Mouse (Mus musculus): Measurements from ENCODE around the gene Ece1. TPM values are rescaled to one million over a fixed set of nuclear protein-coding genes. Genes with fewer than 3 reads are reported as not detected.
A peak's percentile ranks its signal among the peaks of the same experiment; 100 is the strongest.

Ece1 gene
- polyA plus RNA-seq, 1 experiment from 2014 or later, result 32.6 TPM

GRCm38 (mm10) chr4:137923052-137923451, 61.0 kb downstream of the Ece1 start:
- Histone ChIP-seq H3K36me3 (peaks cover 15% of the 10 kb centered on the region), H3K4me1 (replicated peaks) (peaks cover 53% of the 10 kb centered on the region), H3K27me3 (no peaks in the 10 kb centered on the region), H3K9ac (no peak overlapping the region), H3K27ac (replicated peaks) (no peak overlapping the region), H3K9me3 (no peaks in the 10 kb centered on the region), H3K4me3 (no peak overlapping the region), H3K4me2 (no peak overlapping the region)
- ATAC-seq (ENCODE audit: low read depth), result no peak
- 89% methylated on average over 15 of the region's 15 CpGs for WGBS

- Histone ChIP-seq H3K4me1 (replicated peaks) (peaks cover 41% of the 10 kb centered on the region), H3K9ac (no peak overlapping the region), H3K27me3 (no peaks in the 10 kb centered on the region), H3K36me3 (peaks cover 15% of the 10 kb centered on the region), H3K27ac (replicated peaks) (no peak overlapping the region), H3K9me3 (no peaks in the 10 kb centered on the region), H3K4me2 (no peak overlapping the region), H3K4me3 (no peak overlapping the region)
- no peak for ATAC-seq (ENCODE audit: low read depth)
- 60% methylated on average over 4 of the region's 4 CpGs for WGBS
These were observed 63.1 kb downstream of the Ece1 start for GRCm38 (mm10) chr4:137925176-137925575.

GRCm38 (mm10) chr4:137926161-137926560, 64.1 kb downstream of the Ece1 start:
- no peak for ATAC-seq (ENCODE audit: low read depth)
- Histone ChIP-seq H3K4me1 (replicated peaks) (peaks cover 41% of the 10 kb centered on the region), H3K4me3 (no peak overlapping the region), H3K36me3 (peaks cover 15% of the 10 kb centered on the region), H3K4me2 (no peak overlapping the region), H3K27ac (replicated peaks) (no peak overlapping the region), H3K27me3 (no peaks in the 10 kb centered on the region), H3K9me3 (no peaks in the 10 kb centered on the region), H3K9ac (no peak overlapping the region)
- WGBS, result 89% methylated on average over 14 of the region's 14 CpGs

- no peak overlapping the region for H3K4me2 ChIP-seq
- peaks cover 8% of the 10 kb centered on the region for H3K36me3 ChIP-seq
- no peak overlapping the region for H3K27ac ChIP-seq (replicated peaks)
- no peak overlapping the region for H3K4me3 ChIP-seq
- no peaks in the 10 kb centered on the region for H3K27me3 ChIP-seq
- H3K9me3 ChIP-seq, result no peaks in the 10 kb centered on the region
- ATAC-seq (ENCODE audit: low read depth), result no peak
- H3K4me1 ChIP-seq (replicated peaks), result peaks cover 46% of the 10 kb centered on the region
- 85% methylated on average over 7 of the region's 7 CpGs for WGBS
- no peak overlapping the region for H3K9ac ChIP-seq
These were observed 65.1 kb downstream of the Ece1 start for GRCm38 (mm10) chr4:137927136-137927535.

- Histone ChIP-seq H3K36me3 (peaks cover 8% of the 10 kb centered on the region), H3K9ac (no peak overlapping the region), H3K4me3 (no peak overlapping the region), H3K4me2 (no peak overlapping the region), H3K9me3 (no peaks in the 10 kb centered on the region), H3K4me1 (replicated peaks) (peaks cover 52% of the 10 kb centered on the region), H3K27ac (replicated peaks) (no peak overlapping the region), H3K27me3 (no peaks in the 10 kb centered on the region)
- ATAC-seq (ENCODE audit: low read depth), result no peak
- WGBS, result 86% methylated on average over 12 of the region's 12 CpGs
These were observed 65.9 kb downstream of the Ece1 start for GRCm38 (mm10) chr4:137927741-137928535.

- Histone ChIP-seq H3K27ac (replicated peaks) (no peak overlapping the region), H3K9ac (no peak overlapping the region), H3K4me2 (no peak overlapping the region), H3K9me3 (no peaks in the 10 kb centered on the region), H3K4me3 (no peak overlapping the region), H3K4me1 (replicated peaks) (peaks cover 57% of the 10 kb centered on the region), H3K36me3 (peaks cover 5% of the 10 kb centered on the region), H3K27me3 (no peaks in the 10 kb centered on the region)
- ATAC-seq (ENCODE audit: low read depth), result no peak
- 100% methylated on average over 1 of the region's 1 CpGs for WGBS
These were observed 66.8 kb downstream of the Ece1 start for GRCm38 (mm10) chr4:137928813-137929212.

GRCm38 (mm10) chr4:137929341-137930016, 67.4 kb downstream of the Ece1 start:
- Histone ChIP-seq H3K36me3 (peaks cover 11% of the 10 kb centered on the region), H3K27me3 (no peaks in the 10 kb centered on the region), H3K4me2 (no peak overlapping the region), H3K9ac (no peak overlapping the region), H3K27ac (replicated peaks) (no peak overlapping the region), H3K4me1 (replicated peaks) (peaks cover 57% of the 10 kb centered on the region), H3K9me3 (no peaks in the 10 kb centered on the region), H3K4me3 (no peak overlapping the region)
- WGBS, result 79% methylated on average over 15 of the region's 15 CpGs
- ATAC-seq (ENCODE audit: low read depth), result no peak

GRCm38 (mm10) chr4:137930500-137931008, 68.5 kb downstream of the Ece1 start:
- no peak overlapping the region for H3K4me3 ChIP-seq
- H3K9ac ChIP-seq, result no peak overlapping the region; the same call in 1 of the 2 replicates
- 16% methylated on average over 9 of the region's 9 CpGs for WGBS
- no peak overlapping the region for H3K4me2 ChIP-seq
- no peaks in the 10 kb centered on the region for H3K9me3 ChIP-seq
- H3K27ac ChIP-seq (replicated peaks), result peak overlapping the region; percentile 72; the same call in 1 of the 2 replicates
- no peaks in the 10 kb centered on the region for H3K27me3 ChIP-seq
- H3K36me3 ChIP-seq, result peaks cover 22% of the 10 kb centered on the region
- ATAC-seq (ENCODE audit: low read depth), result no peak
- H3K4me1 ChIP-seq (replicated peaks), result peaks cover 49% of the 10 kb centered on the region

- no peaks in the 10 kb centered on the region for H3K9me3 ChIP-seq
- peak overlapping the region; percentile 72 for H3K27ac ChIP-seq (replicated peaks)
- H3K9ac ChIP-seq, result peak overlapping the region; percentile 44
- H3K4me1 ChIP-seq (replicated peaks), result peaks cover 43% of the 10 kb centered on the region
- no peak overlapping the region for H3K4me3 ChIP-seq
- 0 out of 2 replicates have a peak overlapping the region, but pooled peaks have one; percentile 9 for H3K4me2 ChIP-seq
- no peaks in the 10 kb centered on the region for H3K27me3 ChIP-seq
- 20% methylated on average over 18 of the region's 18 CpGs for WGBS
- H3K36me3 ChIP-seq, result peaks cover 25% of the 10 kb centered on the region
- ATAC-seq (ENCODE audit: low read depth), result peak; percentile 34; the same call in 1 of the 2 replicates
These were observed 69.1 kb downstream of the Ece1 start for GRCm38 (mm10) chr4:137931009-137931757.

- no peaks in the 10 kb centered on the region for H3K27me3 ChIP-seq
- H3K4me3 ChIP-seq, result no peak overlapping the region
- WGBS, result 25% methylated on average over 6 of the region's 6 CpGs
- H3K9ac ChIP-seq, result no peak overlapping the region
- H3K9me3 ChIP-seq, result no peaks in the 10 kb centered on the region
- no peak for ATAC-seq (ENCODE audit: low read depth)
- H3K27ac ChIP-seq (replicated peaks), result peak overlapping the region; percentile 46; the same call in 1 of the 2 replicates
- H3K4me2 ChIP-seq, result no peak overlapping the region
- H3K36me3 ChIP-seq, result peaks cover 35% of the 10 kb centered on the region
- H3K4me1 ChIP-seq (replicated peaks), result peaks cover 39% of the 10 kb centered on the region
These were observed 70.6 kb downstream of the Ece1 start for GRCm38 (mm10) chr4:137932554-137933178.

GRCm38 (mm10) chr4:137933328-137933727, 71.3 kb downstream of the Ece1 start:
- Histone ChIP-seq H3K9me3 (no peaks in the 10 kb centered on the region), H3K4me3 (no peak overlapping the region), H3K9ac (no peak overlapping the region), H3K4me1 (replicated peaks) (peaks cover 35% of the 10 kb centered on the region), H3K27me3 (no peaks in the 10 kb centered on the region), H3K4me2 (no peak overlapping the region), H3K36me3 (peaks cover 37% of the 10 kb centered on the region), H3K27ac (replicated peaks) (peak overlapping the region; percentile 62)
- ATAC-seq (ENCODE audit: low read depth), result no peak
- WGBS, result 41% methylated on average over 5 of the region's 5 CpGs

Measured in neural tube, embryonic 13.5 days (tissue).